Mouse (Mus musculus): ENCODE results near the gene Hp.

The Hp gene

GRCm38 (mm10) chr8:109578900-109579301 is at the start of gene Hp:
Gene Hp (minus strand): TSS chr8:109579172.
- in situ Hi-C loops (cut with MboI, MseI): no loop called here

DNA sequence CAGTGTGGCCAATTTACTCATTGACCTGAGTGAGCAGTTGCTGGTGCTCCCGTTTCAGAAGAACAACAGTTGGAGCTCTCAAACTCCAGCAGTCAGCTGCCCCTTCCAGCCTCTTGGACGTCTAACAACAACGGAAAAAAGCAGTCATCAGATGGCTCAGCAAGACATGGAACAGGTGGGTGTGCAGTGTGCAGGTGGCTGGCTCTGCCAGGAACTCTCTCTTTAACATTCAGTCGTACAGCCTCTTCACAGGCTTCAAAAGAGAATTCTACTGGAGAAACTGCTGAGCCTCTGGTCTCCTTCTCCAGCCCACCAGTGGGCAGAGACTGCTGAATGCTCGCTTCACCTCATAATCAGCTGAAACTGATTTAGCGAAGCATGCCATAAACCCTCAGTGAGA is 49.7 kb upstream of the Hp start:
- in situ Hi-C loops (cut with MboI, MseI): no loop called here

- in situ Hi-C loops (cut with MboI, MseI): loop anchor here (10.0 to 25.0 kb wide), 3 partner anchors 597 to 997 kb away; partner anchors contain the start of genes Cmtr2 (in 2 of the 2) and Vac14 (in 1 of the 2)
These were observed 36.6 kb upstream of the Hp start for GRCm38 (mm10) chr8:109615569-109615968.

- in situ Hi-C loops (cut with MboI, MseI): loop anchor here (10.0 to 25.0 kb wide), 3 partner anchors 598 to 998 kb away; partner anchors contain the start of genes Cmtr2 (in 2 of the 2) and Vac14 (in 1 of the 2)
These were observed 35.6 kb upstream of the Hp start, which contains the start of gene Pkd1l3 for GRCm38 (mm10) chr8:109614243-109615210. Gene Pkd1l3 (plus strand): TSS chr8:109614517.

- in situ Hi-C loops (cut with MboI, MseI): loop anchor here (5.0 to 25.0 kb wide), 4 partner anchors 42 to 1003 kb away; partner anchors contain the start of genes Dhx38 (in 2 of the 2), Txnl4b (in 2 of the 2), Ap1g1 (in 1 of the 2) and Cmtr2 (in 1 of the 2)
These were observed 30.2 kb upstream of the Hp start for GRCm38 (mm10) chr8:109609153-109609502.

DNA sequence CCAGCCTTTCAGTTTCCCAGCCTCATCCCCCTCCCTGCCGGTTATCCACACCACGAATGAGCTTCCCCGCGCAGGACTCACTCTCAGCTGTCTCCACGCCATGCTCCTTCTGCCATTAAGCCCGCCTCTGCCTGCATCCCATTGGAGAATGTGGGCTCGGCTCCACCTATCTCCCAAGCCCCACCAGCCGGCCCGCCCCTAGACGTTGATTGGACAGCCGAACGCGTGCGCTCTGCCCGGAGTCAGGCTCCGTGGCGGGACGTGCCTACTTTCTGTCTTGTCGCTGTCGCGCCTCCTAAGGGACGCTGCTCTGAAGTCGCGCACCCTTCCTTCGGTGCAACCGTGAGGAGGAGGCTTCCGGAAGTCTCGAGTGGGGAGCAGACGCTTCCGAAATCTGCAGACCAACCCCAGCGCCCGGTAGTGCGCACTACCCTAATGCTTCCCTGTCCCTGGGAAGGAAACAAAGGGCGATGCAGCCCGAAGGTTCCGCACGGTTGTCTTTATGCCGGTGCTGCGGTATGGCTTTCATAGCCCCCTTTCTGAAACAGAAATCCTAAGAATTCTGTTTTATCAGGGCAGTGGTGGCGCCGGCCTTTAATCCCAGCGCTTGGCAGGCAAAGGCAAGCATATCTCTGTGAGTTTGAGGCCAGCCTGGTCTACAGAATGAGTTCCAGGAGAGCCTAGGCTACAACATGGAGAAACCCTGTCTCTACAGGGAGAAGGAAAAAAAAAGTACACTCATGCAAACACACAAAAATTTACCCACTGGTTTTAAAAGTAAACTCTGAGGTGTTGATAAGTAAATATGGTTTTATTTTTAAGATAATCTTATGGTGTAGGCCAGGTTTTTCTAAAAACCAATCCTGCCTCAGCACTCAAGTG is 29.5 kb upstream of the Hp start, which contains the start of gene Dhodh:
Gene Dhodh, minus strand, starts transcription at position 403 of the 882 bp plus-strand sequence.
- in situ Hi-C loops (cut with MboI, MseI): loop anchor here (5.0 to 25.0 kb wide), 4 partner anchors 41 to 1004 kb away; partner anchors contain the start of genes Dhx38 (in 2 of the 2), Txnl4b (in 2 of the 2), Ap1g1 (in 1 of the 2) and Cmtr2 (in 1 of the 2)

GRCm38 (mm10) chr8:109607650-109608049 is 28.7 kb upstream of the Hp start:
- in situ Hi-C loops (cut with MboI, MseI): loop anchor here (5.0 to 25.0 kb wide), 4 partner anchors 40 to 1005 kb away; partner anchors contain the start of genes Dhx38 (in 2 of the 2), Txnl4b (in 2 of the 2), Ap1g1 (in 1 of the 2) and Cmtr2 (in 1 of the 2)

DNA sequence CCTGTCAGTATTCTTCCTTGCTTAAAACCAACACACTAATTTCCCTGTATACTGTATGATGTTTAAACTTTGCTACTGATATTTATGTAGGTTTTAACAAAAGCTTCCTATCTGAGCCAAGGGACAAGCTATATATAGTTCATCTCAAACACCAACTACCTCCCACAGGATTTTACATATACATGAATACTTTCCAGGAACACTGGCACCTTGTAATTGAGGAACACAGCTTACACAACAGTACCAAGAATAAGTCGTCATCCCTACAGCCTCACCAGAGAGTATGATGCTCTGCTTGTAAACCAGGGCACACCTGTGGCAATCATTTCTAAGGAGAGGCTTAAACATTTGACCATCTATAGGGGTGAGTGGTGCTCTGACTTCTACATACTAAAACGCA is 27.8 kb upstream of the Hp start:
- in situ Hi-C loops (cut with MboI, MseI): loop anchor here (5.0 to 25.0 kb wide), 4 partner anchors 39 to 1006 kb away; partner anchors contain the start of genes Dhx38 (in 2 of the 2), Txnl4b (in 2 of the 2), Ap1g1 (in 1 of the 2) and Cmtr2 (in 1 of the 2)

GRCm38 (mm10) chr8:109595854-109596253 is 16.9 kb upstream of the Hp start:
- in situ Hi-C loops (cut with MboI, MseI): no loop called here

GRCm38 (mm10) chr8:109593117-109593788 is 14.3 kb upstream of the Hp start:
- in situ Hi-C loops (cut with MboI, MseI): no loop called here

DNA sequence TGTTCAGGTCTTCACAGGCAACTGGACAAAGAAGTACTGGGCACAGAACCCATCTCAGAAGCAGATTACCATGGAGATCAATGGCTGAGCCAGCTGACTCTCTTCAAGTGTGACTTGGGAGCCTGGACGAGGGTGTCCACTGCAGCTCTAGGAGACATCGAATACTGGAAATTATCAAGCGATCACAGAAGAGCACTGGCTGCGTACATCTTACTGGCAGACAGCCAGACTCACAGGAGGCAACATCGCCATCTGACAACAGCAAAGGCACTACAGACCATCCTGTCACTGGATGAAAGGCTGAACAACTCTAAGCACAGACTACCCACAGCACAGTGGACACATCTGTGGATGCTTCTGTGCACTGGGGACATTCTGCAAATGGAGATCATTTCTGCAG is 13.2 kb upstream of the Hp start:
- in situ Hi-C loops (cut with MboI, MseI): no loop called here

- in situ Hi-C loops (cut with MboI, MseI): no loop called here
These were observed 12.4 kb upstream of the Hp start for GRCm38 (mm10) chr8:109591367-109591766.

DNA sequence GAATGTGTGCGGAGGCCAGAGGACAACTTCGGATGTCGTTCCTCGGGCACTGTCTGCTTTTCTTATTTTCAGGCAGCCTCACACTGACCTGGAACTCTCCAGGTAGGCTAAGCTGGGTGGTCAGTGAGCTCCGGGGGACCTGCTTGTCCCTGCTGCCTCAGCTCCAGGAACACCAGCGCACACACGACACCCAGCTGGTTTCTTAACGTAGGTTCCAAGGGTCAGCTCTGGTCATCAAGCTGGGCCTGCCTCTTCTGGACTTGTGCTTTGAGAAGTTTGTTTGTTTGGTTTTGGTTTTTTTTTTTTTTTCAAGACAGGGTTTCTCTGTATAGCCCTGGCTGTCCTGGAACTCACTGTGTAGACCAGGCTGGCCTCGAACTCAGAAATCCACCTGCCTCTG is 11.9 kb upstream of the Hp start:
- in situ Hi-C loops (cut with MboI, MseI): no loop called here

DNA sequence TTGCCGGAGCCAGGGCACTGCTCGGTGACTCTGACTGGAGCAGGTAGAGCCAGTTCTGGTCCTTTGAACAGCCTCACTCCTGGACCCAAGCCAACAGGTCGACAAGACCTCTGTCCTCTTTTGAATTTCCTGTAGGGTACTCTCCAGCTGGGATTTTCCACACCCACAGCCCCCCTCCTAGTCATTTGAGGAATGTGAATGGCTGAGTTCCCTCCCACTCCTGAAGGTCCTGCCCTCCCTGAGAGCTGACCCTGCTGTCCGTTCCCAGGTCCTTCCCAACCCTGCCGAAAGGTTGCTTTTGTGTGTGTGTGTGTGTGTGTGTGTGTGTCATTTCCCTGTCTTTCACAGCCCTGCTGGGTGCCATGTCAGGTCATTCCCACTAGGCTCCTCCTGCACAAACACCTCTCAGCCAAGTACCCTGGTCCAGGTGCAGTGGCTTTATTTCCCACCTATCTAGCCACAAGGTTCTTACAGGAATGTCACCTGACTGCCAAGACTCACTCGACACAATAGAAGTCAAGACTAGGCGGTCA is 8.1 kb upstream of the Hp start:
- in situ Hi-C loops (cut with MboI, MseI): no loop called here

GRCm38 (mm10) chr8:109585652-109586051 is 6.7 kb upstream of the Hp start:
- in situ Hi-C loops (cut with MboI, MseI): no loop called here

- in situ Hi-C loops (cut with MboI, MseI): no loop called here
These were observed 5.9 kb upstream of the Hp start for GRCm38 (mm10) chr8:109584830-109585229.

DNA sequence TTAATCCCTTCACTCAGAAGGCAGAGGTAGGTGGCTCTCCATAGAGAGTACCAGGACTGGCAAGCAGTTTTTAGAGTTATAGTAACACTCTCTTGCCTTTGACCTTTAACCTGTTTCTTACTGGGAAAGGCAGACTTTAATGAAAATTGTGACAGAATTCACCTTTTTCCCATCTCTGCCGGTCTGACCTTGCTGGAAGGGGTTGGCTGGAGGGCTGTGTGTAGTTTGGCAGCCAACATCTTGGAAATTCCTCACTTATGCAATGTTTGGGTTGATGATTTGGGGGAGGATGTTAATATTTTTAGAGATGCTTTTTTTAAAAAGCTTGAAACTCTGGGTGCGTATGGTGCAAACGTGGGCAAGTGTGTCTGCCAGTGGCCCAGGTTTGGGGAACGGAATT is 5.3 kb upstream of the Hp start:
- in situ Hi-C loops (cut with MboI, MseI): no loop called here

- in situ Hi-C loops (cut with MboI, MseI): no loop called here
These were observed 2.7 kb downstream of the Hp start for GRCm38 (mm10) chr8:109576311-109576710.

GRCm38 (mm10) chr8:109571139-109571538 is 7.8 kb downstream of the Hp start:
- in situ Hi-C loops (cut with MboI, MseI): loop anchor here in 1 of 2 experiments (25.0 kb wide), 1 partner anchor 1991 kb away; no protein-coding TSS in a partner anchor
